Mouse (Mus musculus) forebrain, embryonic 12.5 days (tissue): ENCODE data around the gene Ttll8. TPM values are rescaled to one million over a fixed set of nuclear protein-coding genes. Genes with fewer than 3 reads are reported as not detected.

Experiments used
- ATAC-seq: fragments of 200-750 bp; cut with Nextera tagmentation; 2 replicates; pipeline ENCODE4 v1.8.0; 2017; ENCODE audit warnings: moderate TSS enrichment; ENCODE audit not compliant: low FRiP score
- H3K27ac ChIP-seq: fragments of 300-500 bp; sonication (generic); 2 replicates; pipeline ENCODE4 v1.5.1; 2016; ENCODE audit warnings: mild to moderate bottlenecking
- H3K27me3 ChIP-seq: fragments of 300-500 bp; sonication (generic); 2 replicates; pipeline ENCODE4 v1.6.1; 2016; ENCODE audit warnings: mild to moderate bottlenecking
- H3K36me3 ChIP-seq: fragments of 300-500 bp; sonication (generic); replicated peaks from 2 replicates; pipeline ENCODE4 v1.6.1; 2016; ENCODE audit warnings: mild to moderate bottlenecking
- H3K4me1 ChIP-seq: fragments of 300-500 bp; sonication (generic); 2 replicates; pipeline ENCODE4 v1.6.1; 2016
- H3K4me2 ChIP-seq: fragments of 300-500 bp; sonication (generic); 2 replicates; pipeline ENCODE4 v1.6.1; 2016; ENCODE audit warnings: mild to moderate bottlenecking, moderate library complexity
- H3K4me3 ChIP-seq: fragments of 300-500 bp; sonication (generic); replicated peaks from 2 replicates; pipeline ENCODE4 v1.5.1; 2016; ENCODE audit warnings: mild to moderate bottlenecking
- H3K9ac ChIP-seq: fragments of 300-500 bp; sonication (generic); 2 replicates; pipeline ENCODE4 v1.6.1; 2016; ENCODE audit warnings: mild to moderate bottlenecking
- H3K9me3 ChIP-seq: fragments of 300-500 bp; sonication (generic); 2 replicates; pipeline ENCODE4 v1.6.1; 2016
- WGBS: fragments of 180-500 bp; shearing (Covaris S2); methylation state at CpG from one replicate; pipeline ENCODE4 v1.1.7; 2016; 5-methylcytosine and 5-hydroxymethylcytosine counted together
- polyA plus RNA-seq: library from polyadenylated mRNA; unstranded; fragments of >200 nt; fragmentation: Nextera tagmentation; extraction: Ambion mirVana; gene quantifications from 2 replicates; pipeline ENCODE4 v1.2.1, GENCODE M21; 2016

Ttll8 gene
- polyA plus RNA-seq, 1 experiment from 2014 or later: 0.14 TPM

GRCm38 (mm10) chr15:88862881-88863694 lies 91.1 kb downstream of the Ttll8 start:
- peak overlapping the region; percentile 97 for H3K4me2 ChIP-seq
- no peak; the same call in 1 of the 2 replicates for ATAC-seq
- H3K4me1 ChIP-seq: peaks cover 33% of the 10 kb centered on the region
- H3K27ac ChIP-seq: peak overlapping the region; percentile 98
- H3K4me3 ChIP-seq: peak overlapping the region; percentile 88
- under 1% methylated on average over 92 of the region's 98 CpGs for whole genome bisulfite sequencing
- H3K36me3 ChIP-seq: peaks cover 32% of the 10 kb centered on the region
- H3K9ac ChIP-seq: peak overlapping the region; percentile 91
- no peaks in the 10 kb centered on the region for H3K9me3 ChIP-seq
- H3K27me3 ChIP-seq: peaks cover 7% of the 10 kb centered on the region; the same call in 1 of the 2 replicates

- H3K9me3 ChIP-seq: no peaks in the 10 kb centered on the region
- H3K27me3 ChIP-seq: peaks cover 7% of the 10 kb centered on the region; the same call in 1 of the 2 replicates
- peaks cover 33% of the 10 kb centered on the region for H3K4me1 ChIP-seq
- peak within 1 kb of the TSS; percentile 98 for H3K27ac ChIP-seq
- H3K4me3 ChIP-seq: peak within 1 kb of the TSS; percentile 88
- peak within 1 kb of the TSS; percentile 91 for H3K9ac ChIP-seq
- peaks cover 28% of the 10 kb centered on the region for H3K36me3 ChIP-seq
- peak; percentile 89 for ATAC-seq
- WGBS: under 1% methylated on average over 107 of the region's 107 CpGs
- H3K4me2 ChIP-seq: peak within 1 kb of the TSS; percentile 97
Observed at GRCm38 (mm10) chr15:88861772-88862622, 92.2 kb downstream of the Ttll8 start, which contains the start of gene Pim3. TSS of gene Pim3 (plus strand) at chr15:88862186.

- H3K9ac ChIP-seq: no peak overlapping the region
- ATAC-seq: no peak
- WGBS: 85% methylated on average over 3 of the region's 3 CpGs
- H3K4me3 ChIP-seq: no peak overlapping the region
- no peak overlapping the region for H3K4me2 ChIP-seq
- H3K36me3 ChIP-seq: peaks cover 16% of the 10 kb centered on the region
- peaks cover 7% of the 10 kb centered on the region; the same call in 1 of the 2 replicates for H3K27me3 ChIP-seq
- peaks cover 33% of the 10 kb centered on the region for H3K4me1 ChIP-seq
- H3K9me3 ChIP-seq: no peaks in the 10 kb centered on the region
- H3K27ac ChIP-seq: no peak overlapping the region
Observed at GRCm38 (mm10) chr15:88860781-88861180, 93.4 kb downstream of the Ttll8 start.

GRCm38 (mm10) chr15:88859206-88859970 lies 94.8 kb downstream of the Ttll8 start:
- Histone ChIP-seq H3K4me3 (no peak overlapping the region), H3K27me3 (peaks cover 7% of the 10 kb centered on the region; the same call in 1 of the 2 replicates), H3K4me1 (peaks cover 30% of the 10 kb centered on the region), H3K9ac (no peak overlapping the region), H3K4me2 (no peak overlapping the region), H3K9me3 (no peaks in the 10 kb centered on the region), H3K36me3 (peaks cover 2% of the 10 kb centered on the region), H3K27ac (no peak overlapping the region)
- no peak for ATAC-seq
- WGBS: 73% methylated on average over 8 of the region's 8 CpGs

- peaks cover 29% of the 10 kb centered on the region for H3K4me1 ChIP-seq
- no peaks in the 10 kb centered on the region for H3K36me3 ChIP-seq
- no peak overlapping the region for H3K27ac ChIP-seq
- ATAC-seq: no peak
- peaks cover 7% of the 10 kb centered on the region; the same call in 1 of the 2 replicates for H3K27me3 ChIP-seq
- no peak overlapping the region for H3K4me2 ChIP-seq
- H3K4me3 ChIP-seq: no peak overlapping the region
- no peak overlapping the region for H3K9ac ChIP-seq
- 85% methylated on average over 2 of the region's 2 CpGs for WGBS
- no peaks in the 10 kb centered on the region for H3K9me3 ChIP-seq
Observed at GRCm38 (mm10) chr15:88858707-88859106, 95.5 kb downstream of the Ttll8 start.

GRCm38 (mm10) chr15:88858141-88858541 lies 96.1 kb downstream of the Ttll8 start:
- Histone ChIP-seq H3K27me3 (peaks cover 7% of the 10 kb centered on the region; the same call in 1 of the 2 replicates), H3K4me2 (no peak overlapping the region), H3K4me1 (peaks cover 24% of the 10 kb centered on the region), H3K9ac (no peak overlapping the region), H3K4me3 (no peak overlapping the region), H3K27ac (no peak overlapping the region), H3K36me3 (no peaks in the 10 kb centered on the region), H3K9me3 (no peaks in the 10 kb centered on the region)
- no peak for ATAC-seq
- WGBS: 89% methylated on average over 3 of the region's 3 CpGs

- H3K4me3 ChIP-seq: no peak overlapping the region
- peaks cover 19% of the 10 kb centered on the region for H3K4me1 ChIP-seq
- no peak for ATAC-seq
- no peaks in the 10 kb centered on the region for H3K36me3 ChIP-seq
- no peak overlapping the region for H3K4me2 ChIP-seq
- no peak overlapping the region for H3K27ac ChIP-seq
- 90% methylated on average over 7 of the region's 7 CpGs for WGBS
- peaks cover 7% of the 10 kb centered on the region; the same call in 1 of the 2 replicates for H3K27me3 ChIP-seq
- no peak overlapping the region for H3K9ac ChIP-seq
- H3K9me3 ChIP-seq: no peaks in the 10 kb centered on the region
Observed at GRCm38 (mm10) chr15:88857361-88857760, 96.9 kb downstream of the Ttll8 start.

GRCm38 (mm10) chr15:88856613-88857012 lies 97.6 kb downstream of the Ttll8 start:
- no peak overlapping the region for H3K4me3 ChIP-seq
- H3K9me3 ChIP-seq: no peaks in the 10 kb centered on the region
- H3K9ac ChIP-seq: no peak overlapping the region
- peaks cover 7% of the 10 kb centered on the region; the same call in 1 of the 2 replicates for H3K27me3 ChIP-seq
- H3K4me2 ChIP-seq: no peak overlapping the region
- no peak overlapping the region for H3K27ac ChIP-seq
- 85% methylated on average over 5 of the region's 5 CpGs for WGBS
- H3K36me3 ChIP-seq: no peaks in the 10 kb centered on the region
- ATAC-seq: no peak
- peaks cover 18% of the 10 kb centered on the region for H3K4me1 ChIP-seq

- Histone ChIP-seq H3K36me3 (no peaks in the 10 kb centered on the region), H3K9me3 (no peaks in the 10 kb centered on the region), H3K4me1 (peaks cover 13% of the 10 kb centered on the region; the same call in 1 of the 2 replicates), H3K27me3 (peaks cover 4% of the 10 kb centered on the region; the same call in 1 of the 2 replicates), H3K4me3 (no peak overlapping the region), H3K9ac (no peak overlapping the region), H3K27ac (no peak overlapping the region), H3K4me2 (no peak overlapping the region)
- WGBS: 85% methylated on average over 6 of the region's 6 CpGs
- ATAC-seq: no peak
Observed at GRCm38 (mm10) chr15:88855896-88856417, 98.3 kb downstream of the Ttll8 start.

GRCm38 (mm10) chr15:88854969-88855830 lies 99.0 kb downstream of the Ttll8 start:
- no peak overlapping the region for H3K4me3 ChIP-seq
- H3K9ac ChIP-seq: no peak overlapping the region
- no peaks in the 10 kb centered on the region for H3K9me3 ChIP-seq
- H3K27me3 ChIP-seq: no peaks in the 10 kb centered on the region
- 75% methylated on average over 15 of the region's 15 CpGs for WGBS
- H3K4me1 ChIP-seq: peaks cover 19% of the 10 kb centered on the region; the same call in 1 of the 2 replicates
- ATAC-seq: no peak
- no peaks in the 10 kb centered on the region for H3K36me3 ChIP-seq
- H3K4me2 ChIP-seq: no peak overlapping the region
- peak overlapping the region; percentile 26; the same call in 1 of the 2 replicates for H3K27ac ChIP-seq
